Mouse (Mus musculus) bone marrow, adult 2 months (tissue): Measurements from ENCODE around the gene Pde4c. TPM values are rescaled to one million over a fixed set of nuclear protein-coding genes. Genes with fewer than 3 reads are reported as not detected.

Experiments
- H3K27ac ChIP-seq: fragments of 200-500 bp; 2 replicates; pipeline ENCODE4 v1.5.1; 2012; ENCODE audit warnings: low read depth, mild to moderate bottlenecking, control low read depth, inconsistent platforms, low read length; ENCODE audit not compliant: control insufficient read depth, poor library complexity, insufficient read depth
- H3K4me1 ChIP-seq: fragments of 200-500 bp; 2 replicates; pipeline ENCODE4 v1.6.1; 2011; ENCODE audit warnings: low read length; ENCODE audit not compliant: control insufficient read depth, insufficient read depth
- H3K4me3 ChIP-seq: fragments of 200-500 bp; replicated peaks from 2 replicates; pipeline ENCODE3; 2011; ENCODE audit warnings: mild to moderate bottlenecking, low read depth, low read length, control low read depth; ENCODE audit not compliant: control insufficient read depth
- CTCF ChIP-seq: fragments of 200-500 bp; IDR thresholded peaks from 2 replicates; pipeline ENCODE4 v1.5.1; 2011; ENCODE audit warnings: low read length, control low read depth; ENCODE audit not compliant: control insufficient read depth, insufficient read depth
- POLR2A ChIP-seq: fragments of 200-500 bp; IDR thresholded peaks from 2 replicates; pipeline ENCODE4 v1.6.1; 2011; ENCODE audit warnings: low read depth, mild to moderate bottlenecking, control low read depth, low read length, borderline replicate concordance; ENCODE audit not compliant: control insufficient read depth
- WGBS: fragments of 180-500 bp; shearing (Covaris S2); methylation state at CpG from one replicate; pipeline ENCODE4 v1.1.7; 2018; 5-methylcytosine and 5-hydroxymethylcytosine counted together
- polyA plus RNA-seq: library from polyadenylated mRNA; stranded (reverse); fragments of >200 nt; gene quantifications from 2 replicates; pipeline ENCODE4 v1.2.4, GENCODE M21; 2011; ENCODE audit warnings: low replicate concordance; ENCODE audit not compliant: missing spikeins, insufficient read depth, insufficient read length

Gene Pde4c
- polyA plus RNA-seq, 1 experiment: 3.2 TPM

GRCm38 (mm10) chr8:70787051-70787445 lies 63.5 kb downstream of the Pde4c start:
- Histone ChIP-seq H3K27ac (no peak overlapping the region), H3K4me1 (no peaks in the 10 kb centered on the region; the same call in 1 of the 2 replicates), H3K4me3 (no peak overlapping the region)
- TF ChIP-seq POLR2A: no peak
- TF ChIP-seq CTCF: no peak
- WGBS: 82% methylated on average over 3 of the region's 3 CpGs

DNA sequence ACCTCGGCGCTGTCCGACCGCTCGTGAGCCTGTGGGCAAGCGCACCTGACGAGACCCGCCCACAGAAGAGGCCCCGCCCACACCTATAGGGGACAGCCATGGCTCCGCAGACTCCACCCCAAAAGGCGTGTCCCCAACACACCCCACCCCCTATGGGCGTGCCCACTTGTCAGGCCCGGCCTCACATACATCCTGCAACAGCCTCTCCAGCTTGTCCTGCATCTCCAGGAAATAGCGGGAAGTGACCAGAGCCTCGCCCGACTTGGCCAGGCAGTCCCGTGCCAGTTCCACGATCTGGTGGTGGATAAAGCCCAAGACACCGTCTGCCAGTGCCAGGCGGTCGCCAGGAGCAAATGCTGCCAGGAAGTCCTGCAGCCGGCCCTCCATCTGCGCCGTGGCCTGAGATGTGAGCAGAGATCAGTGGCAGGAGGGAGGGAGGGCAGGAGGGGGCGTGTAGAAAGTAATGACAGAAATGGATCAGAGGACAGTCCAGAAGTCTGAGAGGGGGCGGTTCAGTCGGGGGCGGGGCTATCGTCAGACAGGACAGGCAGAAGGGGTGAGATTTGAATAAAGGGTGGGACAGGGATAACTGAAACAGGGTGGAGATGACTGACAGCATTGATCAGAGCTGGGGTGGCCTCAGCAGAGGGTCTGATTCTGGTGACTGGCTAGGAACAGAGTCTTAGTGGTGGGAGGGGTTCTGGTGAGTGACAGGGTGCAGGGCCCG lies 64.6 kb downstream of the Pde4c start:
- TF ChIP-seq POLR2A (no peak), CTCF (no peak)
- H3K4me1 ChIP-seq: peaks cover 5% of the 10 kb centered on the region
- no peak overlapping the region for H3K27ac ChIP-seq
- no peak overlapping the region for H3K4me3 ChIP-seq
- WGBS: 86% methylated on average over 30 of the region's 30 CpGs

DNA sequence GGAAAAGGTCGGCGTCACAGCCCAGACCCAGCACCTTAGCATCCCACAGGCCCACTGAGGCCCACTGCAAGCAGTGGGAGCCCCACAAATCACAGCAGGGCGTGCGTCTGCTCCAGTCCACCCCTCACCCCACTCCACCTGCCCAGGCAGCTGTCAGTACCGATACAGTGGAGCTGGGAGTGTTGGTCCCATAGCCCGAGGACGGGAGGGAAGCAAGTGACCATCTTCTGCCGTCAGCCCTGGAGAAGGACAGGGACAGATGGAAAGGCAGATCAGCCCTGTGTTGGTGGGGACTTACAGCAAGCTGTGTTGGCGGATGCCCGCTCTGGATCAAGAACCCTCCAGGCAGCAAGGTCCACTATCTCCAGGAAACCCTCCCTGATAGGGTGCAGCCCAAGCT lies 65.5 kb downstream of the Pde4c start:
- TF ChIP-seq POLR2A (peak; percentile 12; the same call in 1 of the 2 replicates), CTCF (no peak)
- WGBS: 90% methylated on average over 10 of the region's 10 CpGs
- Histone ChIP-seq H3K4me1 (peaks cover 7% of the 10 kb centered on the region), H3K27ac (no peak overlapping the region), H3K4me3 (no peak overlapping the region)

DNA sequence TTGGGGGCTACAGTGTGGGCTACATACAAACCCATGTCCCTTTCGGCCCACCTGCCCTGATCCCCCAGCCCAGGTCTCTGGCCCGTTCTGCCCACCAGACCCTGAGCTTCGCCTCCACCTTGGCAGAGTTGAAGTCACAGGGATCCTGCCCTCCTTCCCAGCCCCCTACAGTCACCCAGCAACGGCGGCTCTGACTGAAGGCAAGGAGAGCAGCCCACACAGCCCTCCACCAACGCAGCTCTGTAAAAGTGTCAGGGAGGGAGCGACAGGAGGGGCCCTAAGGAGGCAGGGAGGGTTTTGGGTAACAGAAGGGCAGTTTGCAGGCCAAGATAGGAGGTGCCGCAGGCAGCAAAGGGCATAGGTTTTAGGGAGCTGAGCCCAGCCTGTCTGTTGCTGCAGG lies 67.3 kb downstream of the Pde4c start:
- H3K27ac ChIP-seq: peak overlapping the region; percentile 78
- WGBS: 26% methylated on average over 8 of the region's 8 CpGs
- peaks cover 7% of the 10 kb centered on the region for H3K4me1 ChIP-seq
- H3K4me3 ChIP-seq: peak overlapping the region; percentile 82
- TF ChIP-seq CTCF: no peak
- TF ChIP-seq POLR2A: no peak

DNA sequence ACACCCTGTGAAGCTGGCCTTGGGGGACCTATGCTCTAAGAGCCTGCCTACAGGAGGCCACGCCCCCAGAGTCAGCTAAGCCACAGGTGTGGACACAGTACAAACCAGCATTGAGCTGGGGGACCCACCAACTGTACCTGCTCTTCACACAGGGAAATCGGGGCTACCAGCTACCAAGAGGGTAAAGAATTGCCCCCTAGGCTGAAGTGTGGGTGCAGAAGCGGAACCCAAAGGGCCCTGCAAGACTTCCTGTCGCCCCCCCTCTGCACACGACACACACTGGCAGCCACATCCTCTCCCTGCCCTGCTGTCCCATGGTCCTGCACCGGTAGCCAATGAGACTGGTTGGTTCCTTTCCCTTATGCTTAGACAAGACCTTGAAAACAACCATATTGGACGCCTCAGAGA lies 67.8 kb downstream of the Pde4c start:
- Histone ChIP-seq H3K4me3 (peak overlapping the region; percentile 82), H3K4me1 (peaks cover 7% of the 10 kb centered on the region), H3K27ac (peak overlapping the region; percentile 78)
- WGBS: 3% methylated on average over 7 of the region's 7 CpGs
- TF ChIP-seq POLR2A: peak; percentile 52; the same call in 1 of the 2 replicates
- no peak for TF ChIP-seq CTCF

GRCm38 (mm10) chr8:70791975-70792691 lies 68.6 kb downstream of the Pde4c start:
- Histone ChIP-seq H3K4me3 (peak overlapping the region; percentile 82), H3K4me1 (peaks cover 7% of the 10 kb centered on the region), H3K27ac (peak overlapping the region; percentile 78)
- TF ChIP-seq CTCF (no peak), POLR2A (peak; percentile 64; the same call in 1 of the 2 replicates)
- under 1% methylated on average over 58 of the region's 58 CpGs for WGBS

DNA sequence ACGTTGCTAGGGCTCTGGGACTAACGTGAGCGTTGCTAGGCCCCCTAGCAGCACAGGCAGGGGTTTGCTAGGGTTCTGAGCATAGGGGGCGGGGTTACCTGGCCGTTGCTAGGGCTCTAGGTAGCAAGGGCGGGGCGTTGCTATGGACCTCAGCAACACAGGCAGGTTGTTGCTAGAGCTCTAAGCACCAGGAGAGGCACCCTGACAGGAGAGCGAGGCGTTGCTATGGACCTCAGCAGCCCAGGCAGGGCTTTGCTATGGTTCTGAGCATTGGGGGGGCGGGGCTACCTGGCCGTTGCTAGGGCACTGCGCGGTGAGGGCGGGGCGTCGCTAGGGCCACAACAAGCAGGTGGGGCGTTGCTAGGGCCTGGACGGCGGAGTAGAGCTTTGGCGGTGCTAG lies 69.2 kb downstream of the Pde4c start:
- H3K27ac ChIP-seq: peak overlapping the region; percentile 78
- TF ChIP-seq CTCF: no peak
- TF ChIP-seq POLR2A: peak; percentile 35; the same call in 1 of the 2 replicates
- H3K4me3 ChIP-seq: peak overlapping the region; percentile 82
- WGBS: 3% methylated on average over 20 of the region's 20 CpGs
- peaks cover 7% of the 10 kb centered on the region for H3K4me1 ChIP-seq

DNA sequence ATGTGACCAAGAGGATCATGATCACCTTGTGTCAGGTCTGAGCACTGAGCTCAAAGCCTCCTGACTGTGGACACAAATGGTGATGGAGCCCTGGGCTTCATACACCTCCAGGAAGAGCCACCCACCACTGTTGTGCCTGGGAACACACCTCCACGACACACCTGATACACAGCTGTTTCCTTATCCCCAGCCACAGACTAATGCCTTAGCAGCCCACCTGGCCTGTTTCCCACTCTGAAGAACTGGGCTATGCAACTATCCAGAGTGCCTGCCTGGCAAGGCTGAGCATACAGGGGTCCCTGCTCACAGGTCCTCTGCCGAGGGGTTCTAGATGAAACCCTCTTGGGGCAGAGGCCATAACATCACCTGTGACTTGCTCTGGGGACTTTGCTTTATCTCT lies 70.7 kb downstream of the Pde4c start:
- 91% methylated on average over 2 of the region's 2 CpGs for WGBS
- no peak for TF ChIP-seq POLR2A
- TF ChIP-seq CTCF: no peak
- Histone ChIP-seq H3K4me3 (no peak overlapping the region), H3K27ac (no peak overlapping the region), H3K4me1 (peaks cover 8% of the 10 kb centered on the region)
